Mouse (Mus musculus): Measurements from ENCODE around the gene F2rl1. TPM values are rescaled to one million over a fixed set of nuclear protein-coding genes. Genes with fewer than 3 reads are reported as not detected.

F2rl1 gene
- total RNA-seq (2021), result under 1 TPM; 0.13 to 0.20 TPM

DNA sequence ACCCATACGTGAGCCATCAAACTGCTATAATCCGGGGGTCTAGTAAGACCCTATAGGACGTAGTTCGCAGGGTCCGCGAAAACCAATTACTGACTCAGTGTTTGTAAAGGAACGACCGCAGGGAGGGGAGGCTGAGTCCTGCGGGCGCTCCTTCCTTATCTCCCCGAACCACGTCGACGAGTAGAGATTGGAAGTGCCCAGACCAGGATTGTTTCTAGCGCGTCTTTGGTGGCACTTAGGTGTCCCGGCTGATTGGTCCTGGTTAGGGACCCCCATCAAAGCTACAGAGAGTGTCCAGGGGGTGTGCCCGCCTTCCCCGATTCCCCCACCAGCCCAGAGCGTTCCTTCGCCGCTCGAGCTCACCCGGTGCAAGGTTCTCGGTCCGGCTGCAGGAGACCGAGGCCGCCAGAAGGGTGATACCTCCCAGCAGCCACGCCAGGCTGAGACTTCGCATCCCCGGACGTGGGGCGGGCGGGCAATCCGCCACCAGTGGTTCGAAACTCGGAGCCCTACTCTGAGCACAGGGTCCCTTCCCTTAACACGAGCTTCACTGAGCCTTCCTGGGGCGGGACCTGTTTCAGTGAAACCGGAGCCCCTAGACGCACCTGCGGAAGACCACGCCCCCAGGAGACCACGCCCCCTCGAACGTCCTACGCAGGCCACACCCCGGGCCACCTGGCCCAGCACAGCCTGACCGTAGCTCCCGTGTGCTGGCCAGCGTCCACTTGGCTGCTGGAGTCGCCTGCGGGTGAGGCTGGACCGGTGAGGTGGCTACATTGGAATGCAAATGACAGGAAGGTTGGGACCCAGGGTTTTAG, at the start of gene F2rl1:
TSS of gene F2rl1 (minus strand) at position 554 of the 818 bp plus-strand sequence.
- DNase-seq (ENCODE audit: extremely low spot score in 1 of 2, low spot score in 2 of 2), result peak in 1 of 2 experiments; percentile 45
- intact Hi-C loops (cut with DNase I), result no loop called here

GRCm38 (mm10) chr13:95570877-95571276, 45.9 kb upstream of the F2rl1 start:
- no peak for DNase-seq (ENCODE audit: extremely low spot score in 1 of 2, low spot score in 2 of 2)
- intact Hi-C loops (cut with DNase I), result no loop called here

- intact Hi-C loops (cut with DNase I), result loop anchor here (10.0 kb wide), 1 partner anchor 395 kb away; no protein-coding TSS in a partner anchor
- DNase-seq (ENCODE audit: extremely low spot score in 1 of 2, low spot score in 2 of 2), result no peak
These were observed 44.3 kb upstream of the F2rl1 start for GRCm38 (mm10) chr13:95569326-95569725.

DNA sequence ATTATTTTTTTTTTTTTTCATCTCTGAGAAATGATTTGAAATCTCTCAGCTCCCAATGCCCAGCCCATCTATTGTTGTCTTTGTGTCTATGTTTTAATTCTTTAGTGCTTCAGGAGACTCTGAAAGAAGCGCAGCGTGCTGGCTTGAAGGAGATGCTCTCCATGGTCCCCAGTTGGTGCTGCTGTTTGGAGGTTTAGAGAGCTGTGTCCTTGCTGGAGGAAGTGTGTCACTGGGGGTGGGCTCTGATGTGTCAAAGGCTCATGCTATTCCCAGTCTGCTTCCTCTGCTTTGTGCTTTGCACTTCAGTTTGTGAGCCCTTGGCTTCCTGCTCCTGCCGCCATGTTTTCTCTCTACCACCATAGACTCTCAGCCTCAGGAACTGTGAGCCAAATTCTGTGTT, 43.3 kb upstream of the F2rl1 start:
- no peak for DNase-seq (ENCODE audit: extremely low spot score in 1 of 2, low spot score in 2 of 2)
- intact Hi-C loops (cut with DNase I), result loop anchor here (10.0 kb wide), 1 partner anchor 396 kb away; no protein-coding TSS in a partner anchor

- DNase-seq (ENCODE audit: extremely low spot score in 1 of 2, low spot score in 2 of 2), result no peak
- intact Hi-C loops (cut with DNase I), result loop anchor here (10.0 kb wide), 1 partner anchor 398 kb away; no protein-coding TSS in a partner anchor
These were observed 42.0 kb upstream of the F2rl1 start for GRCm38 (mm10) chr13:95566841-95567551.

GRCm38 (mm10) chr13:95563693-95564092, 38.7 kb upstream of the F2rl1 start:
- intact Hi-C loops (cut with DNase I), result loop anchor here (5.0 to 10.0 kb wide), 3 partner anchors 104 to 401 kb away; no protein-coding TSS in a partner anchor
- DNase-seq (ENCODE audit: extremely low spot score in 1 of 2, low spot score in 2 of 2), result peak; percentile 51 to 77

GRCm38 (mm10) chr13:95563066-95563610, 38.1 kb upstream of the F2rl1 start:
- no peak for DNase-seq (ENCODE audit: extremely low spot score in 1 of 2, low spot score in 2 of 2)
- intact Hi-C loops (cut with DNase I), result loop anchor here (5.0 to 10.0 kb wide), 3 partner anchors 104 to 402 kb away; no protein-coding TSS in a partner anchor

- DNase-seq (ENCODE audit: extremely low spot score in 1 of 2, low spot score in 2 of 2), result no peak
- intact Hi-C loops (cut with DNase I), result no loop called here
These were observed 32.3 kb upstream of the F2rl1 start for GRCm38 (mm10) chr13:95557326-95557725.

DNA sequence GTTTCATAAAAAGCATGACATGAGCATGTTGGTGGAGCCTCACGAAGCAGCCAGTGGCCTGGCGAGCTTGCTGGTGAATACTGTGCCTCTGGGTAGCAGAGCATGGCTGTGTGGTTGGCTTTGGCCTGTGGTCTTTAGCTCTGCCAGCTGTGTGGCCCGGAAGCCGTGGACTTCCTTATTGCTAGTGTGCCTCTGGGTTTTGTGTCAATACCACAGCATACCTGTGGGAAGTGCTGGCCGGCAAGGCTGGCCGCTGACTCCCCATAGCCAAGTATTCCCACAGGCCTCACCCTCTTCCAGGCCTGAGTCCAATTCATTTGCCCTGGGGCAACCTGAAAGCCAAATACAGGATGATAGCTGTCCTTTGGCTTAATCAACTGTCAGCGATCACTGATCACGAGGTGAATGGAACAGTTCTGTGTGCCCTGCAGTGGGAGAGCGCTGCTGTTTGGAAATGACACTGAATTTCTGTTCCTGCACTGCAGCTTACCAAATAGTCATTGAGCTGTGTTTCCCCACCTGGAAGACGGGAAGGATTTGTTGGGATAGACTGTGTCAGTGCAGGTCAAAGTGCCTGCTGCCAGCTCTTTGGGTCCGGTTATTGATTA, 29.0 kb upstream of the F2rl1 start:
- intact Hi-C loops (cut with DNase I), result no loop called here
- DNase-seq (ENCODE audit: extremely low spot score in 1 of 2, low spot score in 2 of 2), result no peak

DNA sequence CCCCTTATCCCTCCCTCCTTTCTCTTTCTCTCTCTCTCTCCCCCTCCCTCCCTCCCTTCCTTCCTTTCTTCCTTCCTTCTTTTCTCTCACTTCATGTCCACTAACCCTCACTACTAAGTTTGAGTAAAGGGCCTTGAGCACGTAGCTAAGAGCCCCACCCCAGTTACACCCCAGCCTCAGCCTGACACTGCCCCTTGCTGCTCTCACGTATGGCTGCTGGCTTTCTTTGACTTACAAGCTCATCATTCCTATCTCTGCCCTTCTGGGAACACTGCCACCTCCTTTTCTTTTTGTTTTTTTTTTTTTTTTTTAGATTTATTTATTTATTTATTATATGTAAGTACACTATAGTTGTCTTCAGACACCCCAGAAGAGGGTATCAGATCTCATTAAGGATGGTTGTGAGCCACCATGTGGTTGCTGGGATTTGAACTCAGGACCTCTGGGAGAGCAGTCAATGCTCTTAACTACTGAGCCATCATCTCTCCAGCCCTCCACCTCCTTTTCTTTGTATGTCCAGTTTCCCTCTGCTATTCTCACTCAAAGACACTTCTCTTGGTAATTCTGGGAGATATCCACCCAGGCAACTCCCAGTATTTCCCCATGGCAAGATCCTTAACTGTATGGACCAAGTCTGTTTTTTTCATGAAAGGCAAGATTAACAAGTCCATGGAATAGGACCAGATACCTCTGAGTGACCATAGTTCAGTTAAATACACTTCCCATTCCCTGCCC, 25.8 kb upstream of the F2rl1 start:
- intact Hi-C loops (cut with DNase I), result no loop called here
- DNase-seq (ENCODE audit: extremely low spot score in 1 of 2, low spot score in 2 of 2), result no peak

DNA sequence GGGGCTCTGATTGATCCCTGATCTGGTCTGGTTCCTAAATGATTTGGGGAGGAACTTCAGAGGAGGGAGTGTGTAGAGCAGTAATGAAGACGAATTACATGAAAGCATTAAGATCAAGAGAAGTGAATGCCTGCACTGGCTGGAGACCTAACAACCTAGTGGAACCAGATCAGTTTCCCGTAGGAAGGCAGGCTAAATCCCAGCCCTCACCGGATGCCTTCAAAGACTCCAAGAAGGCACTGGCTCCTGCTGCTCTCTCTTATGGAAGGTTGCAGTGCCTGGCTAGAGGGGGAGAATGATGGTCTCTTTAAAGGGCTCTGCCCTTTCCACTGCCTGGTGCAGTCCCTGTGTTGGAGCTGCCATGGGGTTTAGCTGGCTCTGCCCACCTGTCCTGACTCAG, 24.4 kb upstream of the F2rl1 start:
- DNase-seq (ENCODE audit: extremely low spot score in 1 of 2, low spot score in 2 of 2), result no peak
- intact Hi-C loops (cut with DNase I), result no loop called here

DNA sequence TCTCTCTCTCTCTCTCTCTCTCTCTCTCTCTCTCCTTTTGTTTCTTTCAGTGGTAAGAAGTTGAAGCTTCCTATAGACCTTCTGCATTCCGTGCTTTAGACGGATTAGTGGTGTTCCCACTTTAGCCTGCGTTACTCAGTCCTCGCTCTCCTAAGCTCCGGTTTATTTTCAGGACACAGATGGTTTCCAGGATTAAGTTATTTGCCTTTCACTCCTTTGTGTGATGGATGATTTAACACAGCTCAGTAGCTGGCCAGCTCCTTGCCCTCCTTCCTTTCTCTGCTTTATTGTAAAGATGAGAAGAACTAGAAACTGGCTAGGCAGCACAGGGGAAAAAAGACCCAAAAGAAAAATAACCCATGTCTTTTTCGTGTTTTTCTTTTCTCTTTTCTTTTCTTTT, 23.8 kb upstream of the F2rl1 start:
- no peak for DNase-seq (ENCODE audit: extremely low spot score in 1 of 2, low spot score in 2 of 2)
- intact Hi-C loops (cut with DNase I), result no loop called here

DNA sequence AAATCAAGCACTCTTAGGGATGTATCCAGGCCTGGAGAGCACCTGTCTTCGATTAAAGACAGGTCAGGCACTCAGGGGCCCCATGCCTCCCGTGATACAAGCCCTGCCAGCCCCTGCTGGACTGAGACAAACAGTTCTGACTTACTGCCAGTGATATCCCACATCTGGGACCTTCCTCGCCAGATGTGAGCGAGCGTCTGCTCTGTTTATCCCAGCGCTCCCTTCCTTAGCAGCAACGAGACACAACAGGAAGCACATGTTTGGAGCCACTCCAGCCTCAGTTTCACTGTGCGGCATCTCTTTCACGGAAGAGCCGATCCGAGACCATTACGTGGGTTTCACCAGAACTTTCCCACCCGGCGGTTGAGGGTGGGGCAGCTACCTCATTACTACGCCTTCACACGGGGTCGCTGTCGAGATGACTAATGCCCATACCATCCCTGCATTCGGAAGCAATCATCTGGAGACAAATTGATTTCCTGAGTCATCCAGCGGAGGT, 23.3 kb upstream of the F2rl1 start:
- peak in 1 of 2 experiments; percentile 58 for DNase-seq (ENCODE audit: extremely low spot score in 1 of 2, low spot score in 2 of 2)
- intact Hi-C loops (cut with DNase I), result no loop called here

- intact Hi-C loops (cut with DNase I), result no loop called here
These were observed 22.1 kb upstream of the F2rl1 start for GRCm38 (mm10) chr13:95547090-95547611.

DNA sequence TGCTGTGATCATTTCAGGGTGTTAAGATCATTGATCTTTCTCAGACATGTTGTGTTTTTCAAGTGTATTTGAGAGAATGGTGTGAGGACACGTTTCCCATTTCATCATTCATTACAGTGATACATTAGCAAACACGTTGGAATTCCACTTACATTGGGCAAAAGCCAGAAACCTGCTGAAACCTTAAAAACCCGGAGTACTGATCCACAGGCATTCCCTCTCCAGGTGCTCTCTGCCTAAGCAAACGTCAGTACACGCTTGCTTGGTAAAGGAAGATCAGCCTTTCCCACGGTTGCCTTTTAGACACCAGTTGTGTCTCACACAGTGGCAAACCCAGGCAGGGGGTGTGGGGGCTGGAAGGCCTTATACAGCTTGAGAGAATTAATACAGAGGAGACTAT, 21.2 kb upstream of the F2rl1 start:
- intact Hi-C loops (cut with DNase I), result no loop called here
- DNase-seq (ENCODE audit: extremely low spot score in 1 of 2, low spot score in 2 of 2), result no peak

More at GRCm38 (mm10) chr13:95547090-95547611, 22.1 kb upstream of the F2rl1 start:
- no peak for DNase-seq (ENCODE audit: extremely low spot score in 1 of 2, low spot score in 2 of 2)

DNA sequence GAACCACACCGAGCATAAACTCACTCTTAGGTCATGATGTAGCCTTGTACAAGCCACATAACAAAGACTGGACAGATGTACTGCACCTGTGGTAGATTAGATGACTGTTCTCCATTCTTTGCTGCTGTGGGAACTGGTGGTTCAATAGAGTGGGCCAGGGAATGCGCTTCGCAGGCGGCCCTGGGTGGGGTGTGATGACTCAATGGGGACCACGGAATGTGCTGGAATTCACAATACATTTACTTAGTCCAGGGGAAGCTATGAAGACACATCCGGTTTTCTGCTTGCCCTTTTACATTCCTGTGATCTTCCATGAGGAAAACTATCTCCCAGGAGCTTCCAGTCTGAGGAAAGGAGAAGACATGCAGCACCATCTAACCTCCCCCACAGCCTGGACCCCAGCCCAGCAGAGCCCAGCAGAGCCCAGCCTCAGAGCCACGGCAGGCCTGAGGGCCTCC, 20.7 kb upstream of the F2rl1 start:
- no peak for DNase-seq (ENCODE audit: extremely low spot score in 1 of 2, low spot score in 2 of 2)
- intact Hi-C loops (cut with DNase I), result no loop called here

GRCm38 (mm10) chr13:95538021-95538420, 13.0 kb upstream of the F2rl1 start:
- intact Hi-C loops (cut with DNase I), result no loop called here
- DNase-seq (ENCODE audit: extremely low spot score in 1 of 2, low spot score in 2 of 2), result no peak

DNA sequence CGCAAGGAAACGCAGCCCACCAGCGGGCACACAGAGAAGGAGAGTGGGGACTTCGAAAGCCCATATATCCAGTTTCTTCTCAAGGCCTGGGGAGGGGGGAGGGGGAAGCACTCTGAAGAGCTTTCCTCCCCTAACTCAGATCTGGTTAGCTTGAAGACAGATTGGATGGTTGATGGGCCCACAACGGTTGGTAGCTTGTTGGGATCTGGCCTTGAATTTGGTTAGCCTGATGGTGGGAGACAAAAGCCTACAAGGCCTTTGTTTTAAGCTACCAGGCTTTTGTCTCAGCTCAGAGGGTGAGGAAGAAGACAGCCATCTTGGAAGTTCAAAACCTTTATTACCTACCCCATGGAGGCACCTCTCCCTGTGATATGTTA, 11.1 kb upstream of the F2rl1 start:
- intact Hi-C loops (cut with DNase I), result no loop called here

More for the DNA sequence above, 11.1 kb upstream of the F2rl1 start:
- DNase-seq (ENCODE audit: extremely low spot score in 1 of 2, low spot score in 2 of 2), result no peak

Data from left cerebral cortex, postnatal 10 days (tissue).